Mouse (Mus musculus): Measurements from ENCODE around the gene Tmtc4.

Gene Tmtc4

GRCm38 (mm10) chr14:122974854-122975570 is 8.8 kb downstream of the Tmtc4 start:
- no peak for DNase-seq (ENCODE audit: low spot score in 2 of 2)

GRCm38 (mm10) chr14:122973091-122973490 is 10.7 kb downstream of the Tmtc4 start:
- no peak for DNase-seq (ENCODE audit: low spot score in 2 of 2)

- DNase-seq (ENCODE audit: low spot score in 2 of 2): no peak
Observed at GRCm38 (mm10) chr14:122968049-122968448, 15.8 kb downstream of the Tmtc4 start.

- DNase-seq (ENCODE audit: low spot score in 2 of 2): no peak
Observed at GRCm38 (mm10) chr14:122957941-122958340, 25.9 kb downstream of the Tmtc4 start.

GRCm38 (mm10) chr14:122953331-122953730 is 30.5 kb downstream of the Tmtc4 start:
- DNase-seq (ENCODE audit: low spot score in 2 of 2): no peak

GRCm38 (mm10) chr14:122952556-122952955 is 31.3 kb downstream of the Tmtc4 start:
- DNase-seq (ENCODE audit: low spot score in 2 of 2): no peak

GRCm38 (mm10) chr14:122951676-122952445 is 32.0 kb downstream of the Tmtc4 start:
- DNase-seq (ENCODE audit: low spot score in 2 of 2): no peak

GRCm38 (mm10) chr14:122950915-122951314 is 32.9 kb downstream of the Tmtc4 start:
- DNase-seq (ENCODE audit: low spot score in 2 of 2): no peak

GRCm38 (mm10) chr14:122943475-122943853 is 40.4 kb downstream of the Tmtc4 start:
- no peak for DNase-seq (ENCODE audit: low spot score in 2 of 2)

- DNase-seq (ENCODE audit: low spot score in 2 of 2): no peak
Observed at GRCm38 (mm10) chr14:122942757-122943474, 40.9 kb downstream of the Tmtc4 start.

- DNase-seq (ENCODE audit: low spot score in 2 of 2): no peak
Observed at GRCm38 (mm10) chr14:122936460-122936859, 47.4 kb downstream of the Tmtc4 start.

GRCm38 (mm10) chr14:122920011-122920410 is 63.8 kb downstream of the Tmtc4 start:
- DNase-seq (ENCODE audit: low spot score in 2 of 2): peak in 1 of 2 experiments; percentile 29

- peak in 1 of 2 experiments; percentile 10 for DNase-seq (ENCODE audit: low spot score in 2 of 2)
Observed at GRCm38 (mm10) chr14:122917676-122918075, 66.2 kb downstream of the Tmtc4 start.

GRCm38 (mm10) chr14:122913657-122914056 is 70.2 kb downstream of the Tmtc4 start, which contains the start of gene Ggact:
Gene Ggact, minus strand, starts transcription at chr14:122913757.
- peak in 1 of 2 experiments; percentile 15 for DNase-seq (ENCODE audit: low spot score in 2 of 2)

GRCm38 (mm10) chr14:122912812-122913498 is 70.9 kb downstream of the Tmtc4 start:
- DNase-seq (ENCODE audit: low spot score in 2 of 2): peak; percentile 63 to 86

GRCm38 (mm10) chr14:122912137-122912536 is 71.7 kb downstream of the Tmtc4 start:
- DNase-seq (ENCODE audit: low spot score in 2 of 2): no peak

GRCm38 (mm10) chr14:122911265-122911664 is 72.6 kb downstream of the Tmtc4 start:
- no peak for DNase-seq (ENCODE audit: low spot score in 2 of 2)

- no peak for DNase-seq (ENCODE audit: low spot score in 2 of 2)
Observed at GRCm38 (mm10) chr14:122909368-122910091, 74.3 kb downstream of the Tmtc4 start.

- DNase-seq (ENCODE audit: low spot score in 2 of 2): no peak
Observed at GRCm38 (mm10) chr14:122908075-122908474, 75.8 kb downstream of the Tmtc4 start.

GRCm38 (mm10) chr14:122905007-122905406 is 78.8 kb downstream of the Tmtc4 start:
- DNase-seq (ENCODE audit: low spot score in 2 of 2): no peak

GRCm38 (mm10) chr14:122903923-122904351 is 79.9 kb downstream of the Tmtc4 start:
- DNase-seq (ENCODE audit: low spot score in 2 of 2): peak in 1 of 2 experiments; percentile 8

Measured in spleen, postnatal 4 days (tissue).